Mouse (Mus musculus): ENCODE measurements around the gene Gm4922. TPM values are rescaled to one million over a fixed set of nuclear protein-coding genes. Genes with fewer than 3 reads are reported as not detected.

Gm4922 gene
- polyA plus RNA-seq (2017; shearing (Covaris generic)), result not detected

- no peak for ATAC-seq
Observed at GRCm38 (mm10) chr10:18786693-18787092, at the start of gene Gm4922. TSS of gene Gm4922 (minus strand) at chr10:18786793.

- ATAC-seq, result no peak
Observed at GRCm38 (mm10) chr10:18835684-18836479, 49.3 kb upstream of the Gm4922 start.

GRCm38 (mm10) chr10:18834389-18834788 is 47.8 kb upstream of the Gm4922 start:
- ATAC-seq, result no peak

GRCm38 (mm10) chr10:18831823-18832222 is 45.2 kb upstream of the Gm4922 start:
- ATAC-seq, result no peak

GRCm38 (mm10) chr10:18830359-18830758 is 43.8 kb upstream of the Gm4922 start:
- ATAC-seq, result no peak

- ATAC-seq, result no peak
Observed at GRCm38 (mm10) chr10:18827936-18828335, 41.3 kb upstream of the Gm4922 start.

- ATAC-seq, result no peak
Observed at GRCm38 (mm10) chr10:18826107-18826506, 39.5 kb upstream of the Gm4922 start.

- ATAC-seq, result no peak
Observed at GRCm38 (mm10) chr10:18825143-18825542, 38.5 kb upstream of the Gm4922 start.

- no peak for ATAC-seq
Observed at GRCm38 (mm10) chr10:18816560-18816959, 30.0 kb upstream of the Gm4922 start.

GRCm38 (mm10) chr10:18811751-18812150 is 25.2 kb upstream of the Gm4922 start:
- no peak for ATAC-seq

- ATAC-seq, result no peak
Observed at GRCm38 (mm10) chr10:18790063-18790462, 3.5 kb upstream of the Gm4922 start.

- ATAC-seq, result no peak
Observed at GRCm38 (mm10) chr10:18788601-18789000, 2.0 kb upstream of the Gm4922 start.

GRCm38 (mm10) chr10:18777546-18777945 is 9.0 kb downstream of the Gm4922 start:
- ATAC-seq, result no peak

GRCm38 (mm10) chr10:18772537-18773179 is 13.9 kb downstream of the Gm4922 start:
- ATAC-seq, result no peak

- no peak for ATAC-seq
Observed at GRCm38 (mm10) chr10:18769909-18770308, 16.7 kb downstream of the Gm4922 start.

- ATAC-seq, result no peak
Observed at GRCm38 (mm10) chr10:18760241-18760640, 26.4 kb downstream of the Gm4922 start.

- ATAC-seq, result no peak
Observed at GRCm38 (mm10) chr10:18750057-18750456, 36.5 kb downstream of the Gm4922 start.

- ATAC-seq, result peak; percentile 52
Observed at GRCm38 (mm10) chr10:18743286-18744142, 43.1 kb downstream of the Gm4922 start, which contains the start of gene Arfgef3. TSS of gene Arfgef3 (minus strand) at chr10:18743949.

- ATAC-seq, result no peak
Observed at GRCm38 (mm10) chr10:18742086-18742485, 44.5 kb downstream of the Gm4922 start.

GRCm38 (mm10) chr10:18741024-18741423 is 45.6 kb downstream of the Gm4922 start:
- ATAC-seq, result no peak
